Mouse (Mus musculus): ENCODE data around the gene Ero1lb.
"Not testable (repeated sequence)": the region's sequence is repeated elsewhere in the genome, so short reads cannot be mapped to it uniquely, and the experiment has no call there.

- TF ChIP-seq POLR2A (IDR thresholded peaks at IDR 0.05; ENCODE audit: low read depth, low read length); USF2 (conservative IDR thresholded peaks at IDR 0.05; ENCODE audit: low read depth, low read length); ZC3H11A (IDR thresholded peaks at IDR 0.05; ENCODE audit: low read depth, low read length); EP300 (IDR thresholded peaks at IDR 0.05; ENCODE audit: low read length); SMC3 (IDR thresholded peaks at IDR 0.05; ENCODE audit: low read depth, low read length); ZNF384 (IDR thresholded peaks at IDR 0.05; ENCODE audit: low read depth, low read length); MAZ (IDR thresholded peaks at IDR 0.05; ENCODE audit: low read depth, low read length); POLR2AphosphoS2 (IDR thresholded peaks at IDR 0.05; ENCODE audit: low read depth, low read length); CHD2 (IDR thresholded peaks at IDR 0.05; ENCODE audit: low read length); BHLHE40 (IDR thresholded peaks at IDR 0.05; ENCODE audit: low read depth, low read length); TBP (conservative IDR thresholded peaks at IDR 0.05; ENCODE audit: low read depth, low read length); CTCF (conservative IDR thresholded peaks at IDR 0.05 in 1 of 2, IDR thresholded peaks at IDR 0.05 in 1 of 2; ENCODE audit: low read depth in 2 of 2, low read length in 2 of 2); HCFC1 (IDR thresholded peaks at IDR 0.05; ENCODE audit: low read depth, low read length); MYC (IDR thresholded peaks at IDR 0.05; ENCODE audit: low read depth, low read length): not testable (repeated sequence)
Observed at GRCm38 (mm10) chr13:12630252-12630651, 64.6 kb downstream of the Ero1lb start.
